Mouse (Mus musculus): ENCODE data around the gene Sfn.

Gene Sfn

DNA sequence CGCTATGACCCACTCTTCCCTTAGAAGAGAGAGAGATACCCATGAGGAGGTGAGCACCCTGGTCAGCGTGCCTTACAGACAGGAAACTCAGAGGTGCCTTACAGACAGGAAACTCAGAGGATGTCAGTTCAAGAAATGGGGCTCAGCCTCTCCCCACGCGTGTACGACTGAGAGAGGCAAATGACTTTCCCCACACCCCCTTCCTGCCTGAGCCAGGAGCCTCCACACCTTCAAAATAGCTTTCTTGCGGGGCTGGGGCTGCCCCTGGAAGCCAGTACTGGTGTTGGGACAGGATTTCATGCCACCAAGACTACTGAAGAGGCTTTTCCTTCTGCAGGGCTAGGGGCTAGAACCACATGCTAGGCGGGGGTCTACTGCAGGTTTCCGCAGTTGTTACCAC, 18.7 kb upstream of the Sfn start:
- no peak for DNase-seq (ENCODE audit: low read depth, low spot score)

GRCm38 (mm10) chr4:133619473-133620136, 17.6 kb upstream of the Sfn start:
- no peak for DNase-seq (ENCODE audit: low read depth, low spot score)

DNA sequence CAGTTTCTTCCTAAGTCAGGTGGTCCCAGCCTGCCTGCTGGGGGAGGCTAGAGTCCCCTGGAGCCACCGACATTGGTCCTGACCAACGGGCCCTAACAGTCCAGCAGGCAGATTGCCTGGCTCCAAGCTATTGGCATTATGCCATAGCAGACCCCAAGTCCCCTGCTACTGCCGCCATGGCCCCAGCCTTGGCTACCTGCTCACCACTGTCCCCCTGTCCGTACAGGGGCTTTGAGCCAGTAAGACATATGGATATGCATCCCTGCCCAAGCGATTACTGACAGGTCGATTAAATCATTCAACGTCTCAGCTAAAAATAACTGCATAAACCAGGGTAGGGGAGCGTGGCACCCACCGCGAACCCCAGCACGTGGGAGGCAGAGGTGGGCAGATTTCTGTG, 16.0 kb upstream of the Sfn start:
- no peak for DNase-seq (ENCODE audit: low read depth, low spot score)

DNA sequence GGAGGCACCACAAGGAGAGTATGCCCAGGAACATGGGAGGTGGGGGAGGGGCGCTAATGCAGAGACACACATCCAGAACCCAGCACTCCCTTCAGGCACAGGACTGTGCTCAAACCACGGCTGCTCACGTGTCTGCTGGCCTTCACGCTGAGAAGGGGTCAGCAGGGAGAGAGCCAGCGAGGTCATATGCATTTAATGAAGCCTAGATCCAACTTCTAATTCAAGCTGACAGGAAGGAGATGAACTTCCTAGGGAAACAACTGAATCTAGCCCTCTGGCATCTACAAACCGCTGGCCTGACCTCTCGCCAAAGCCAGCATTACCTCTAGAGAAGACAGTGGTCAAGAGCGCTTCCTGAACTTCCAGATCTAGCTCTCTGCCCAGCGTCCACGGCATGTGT, 13.4 kb upstream of the Sfn start:
- no peak for DNase-seq (ENCODE audit: low read depth, low spot score)

GRCm38 (mm10) chr4:133614274-133614761, 12.3 kb upstream of the Sfn start:
- no peak for DNase-seq (ENCODE audit: low read depth, low spot score)

- no peak for DNase-seq (ENCODE audit: low read depth, low spot score)
These were observed 11.9 kb upstream of the Sfn start for GRCm38 (mm10) chr4:133613867-133614266.

DNA sequence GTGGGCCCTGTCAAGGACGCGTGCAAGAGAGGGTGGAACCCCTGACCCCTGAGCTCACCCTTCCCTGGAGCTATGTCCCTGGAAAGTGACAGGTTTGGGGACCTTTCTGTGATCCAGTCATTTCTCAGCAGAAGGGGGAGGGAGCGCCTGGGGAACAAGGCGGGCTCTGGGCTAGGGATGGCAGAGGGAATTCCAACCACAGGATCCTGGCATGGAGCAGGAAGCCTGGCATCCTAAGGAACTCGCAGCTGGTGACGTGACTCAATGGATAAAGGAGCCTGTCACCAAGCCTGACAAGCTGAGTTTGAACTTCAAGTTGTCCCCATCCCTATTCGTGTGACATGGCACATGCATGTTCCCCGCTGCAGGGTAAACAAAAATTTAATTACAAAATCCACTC, 11.1 kb upstream of the Sfn start:
- no peak for DNase-seq (ENCODE audit: low read depth, low spot score)

- DNase-seq (ENCODE audit: low read depth, low spot score) = no peak
These were observed 10.4 kb upstream of the Sfn start for GRCm38 (mm10) chr4:133612416-133612815.

DNA sequence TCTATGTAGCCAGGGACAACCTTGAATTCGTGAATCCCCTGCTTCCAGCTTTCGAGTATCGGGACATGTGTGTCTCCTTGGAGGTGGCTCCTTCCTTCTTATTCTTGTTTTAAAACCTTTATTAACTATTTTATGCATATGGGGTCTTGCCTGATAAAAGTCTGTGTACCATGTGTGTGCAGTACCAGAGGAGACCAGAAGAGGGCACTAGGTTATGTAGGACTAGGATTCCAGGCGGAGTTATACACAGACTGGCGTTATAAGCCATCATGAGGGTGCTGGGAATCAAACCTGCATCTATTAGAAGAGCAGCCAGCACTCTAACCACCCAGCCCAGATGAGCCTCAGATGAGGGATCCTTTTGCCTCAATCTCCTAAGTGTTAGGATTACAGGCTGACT, 9.8 kb upstream of the Sfn start:
- DNase-seq (ENCODE audit: low read depth, low spot score) = no peak

GRCm38 (mm10) chr4:133609719-133610118, 7.8 kb upstream of the Sfn start:
- DNase-seq (ENCODE audit: low read depth, low spot score) = peak; percentile 61

DNA sequence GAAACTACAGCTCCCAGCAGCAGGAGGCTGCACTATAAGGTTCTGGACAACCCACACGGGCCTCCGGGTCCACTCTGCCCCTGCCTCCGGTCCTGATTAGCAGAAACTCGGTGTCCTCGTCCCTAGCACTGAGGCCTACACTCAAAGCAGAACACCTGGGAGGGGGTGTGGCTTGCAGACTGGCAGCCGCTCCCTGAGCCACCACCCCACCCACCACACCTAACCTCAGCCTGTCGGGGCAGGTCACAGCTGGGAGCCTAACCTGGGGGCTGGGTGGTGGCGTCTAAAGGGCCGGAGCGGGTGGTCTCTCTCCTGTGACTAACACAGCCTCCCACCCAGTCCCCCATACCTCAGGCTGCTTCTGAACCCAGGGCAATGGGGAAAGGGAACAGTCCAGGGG, 5.3 kb upstream of the Sfn start:
- no peak for DNase-seq (ENCODE audit: low read depth, low spot score)

DNA sequence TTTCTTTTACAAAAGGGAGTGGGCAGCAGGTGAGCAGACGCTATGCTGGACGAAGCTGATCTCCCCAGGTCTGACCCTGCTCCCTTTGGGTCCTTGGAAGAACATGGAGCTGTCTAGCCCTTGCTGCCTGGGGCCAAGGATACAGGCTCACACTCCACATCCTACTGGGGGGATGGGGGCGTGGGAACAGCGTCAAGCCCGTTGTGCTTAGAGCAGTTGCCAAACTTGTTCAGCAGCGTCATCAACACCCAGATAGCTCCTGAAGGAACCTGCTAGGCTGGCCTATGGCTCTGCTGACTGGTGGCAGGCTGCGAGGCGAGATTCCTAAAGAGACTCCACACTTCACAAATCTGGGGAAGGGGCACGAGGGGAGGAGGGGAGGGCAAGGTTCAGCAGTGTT, 3.4 kb upstream of the Sfn start:
- DNase-seq (ENCODE audit: low read depth, low spot score) = no peak

DNA sequence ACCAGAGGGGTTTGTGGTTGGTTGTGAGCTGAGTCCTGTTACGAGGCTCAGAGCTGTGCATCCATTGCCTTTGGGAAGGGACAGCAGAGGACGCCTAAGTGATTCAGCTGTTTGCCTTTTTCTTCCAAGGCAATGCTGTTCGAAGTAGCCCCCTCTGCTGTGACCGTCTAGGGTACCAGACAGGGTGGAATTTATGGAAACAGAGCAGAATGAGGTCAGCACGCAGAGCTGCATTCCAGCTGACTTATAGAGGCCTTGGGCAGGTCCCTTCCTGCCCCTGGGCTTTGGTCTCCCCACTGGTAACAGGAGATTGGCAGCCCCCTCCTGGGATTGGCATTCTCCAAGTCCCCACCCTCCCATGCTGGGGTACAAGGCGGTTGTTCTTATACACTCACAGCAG, 2.9 kb upstream of the Sfn start:
- DNase-seq (ENCODE audit: low read depth, low spot score) = no peak

GRCm38 (mm10) chr4:133604175-133604574, 2.2 kb upstream of the Sfn start:
- no peak for DNase-seq (ENCODE audit: low read depth, low spot score)

DNA sequence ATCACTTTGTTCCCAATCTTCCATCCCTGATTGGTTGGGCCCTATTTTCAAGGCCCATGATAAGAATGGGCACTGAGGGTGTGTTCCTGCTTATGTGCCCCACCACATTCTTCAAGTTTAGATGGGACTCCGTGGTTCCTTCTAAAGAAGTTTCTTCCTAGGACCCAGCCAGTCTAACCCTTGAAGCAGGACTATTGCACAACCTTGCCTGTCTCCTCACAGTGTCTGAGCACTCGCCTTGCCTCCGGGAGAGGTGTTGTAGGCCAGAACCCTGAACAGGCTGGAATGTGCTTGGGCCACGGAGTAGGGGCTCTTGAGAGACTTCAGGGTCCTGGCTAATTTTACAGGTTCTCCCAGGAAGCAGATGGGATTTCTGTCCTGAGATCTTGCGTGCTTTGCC, 1.1 kb upstream of the Sfn start:
- DNase-seq (ENCODE audit: low read depth, low spot score) = no peak

DNA sequence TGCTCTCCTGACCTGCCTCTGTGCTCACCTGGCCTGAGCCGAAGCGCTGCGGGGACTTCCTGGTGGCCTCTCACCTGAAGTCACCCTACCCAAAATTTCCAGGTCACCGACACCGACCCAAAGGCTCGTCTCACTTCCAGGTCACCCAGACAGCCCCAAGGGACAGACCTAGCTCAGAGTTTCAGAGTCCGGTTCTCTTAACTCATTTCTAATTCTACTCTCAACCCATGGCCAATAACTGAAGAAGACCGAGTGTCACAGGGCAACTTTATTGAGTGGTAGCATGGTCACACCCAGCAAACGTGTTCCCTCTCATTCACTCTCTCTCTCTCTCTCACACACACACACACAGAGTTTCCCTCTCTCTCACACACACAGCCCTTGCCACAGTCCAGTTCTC, 1.7 kb downstream of the Sfn start:
- no peak for DNase-seq (ENCODE audit: low read depth, low spot score)

DNA sequence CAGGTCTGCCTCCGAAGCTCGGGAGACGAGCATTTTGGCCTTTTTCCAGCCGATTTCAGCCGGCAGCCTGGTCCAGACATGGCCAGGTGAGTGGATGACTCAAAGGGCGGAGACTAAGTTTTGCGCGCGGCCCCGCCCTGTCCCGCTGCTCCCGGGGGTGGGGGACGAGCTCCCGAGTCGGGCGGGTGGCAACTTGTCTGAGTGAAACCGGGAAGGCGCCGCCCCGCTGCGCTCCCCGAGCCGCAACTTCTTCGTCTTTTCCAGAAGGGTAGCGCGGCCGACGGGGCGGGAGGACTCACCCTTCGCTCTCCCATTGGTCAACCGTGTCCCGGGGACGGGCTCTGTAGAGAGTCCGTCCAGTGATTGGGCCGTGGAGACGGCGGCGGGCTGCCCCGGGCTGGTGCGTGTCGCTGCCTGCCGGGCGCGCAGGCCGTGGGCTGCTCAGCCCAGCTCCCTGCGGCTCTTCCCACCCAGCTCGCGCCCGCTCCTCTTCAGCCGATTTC, 2.3 kb downstream of the Sfn start:
- DNase-seq (ENCODE audit: low read depth, low spot score) = peak; percentile 80

GRCm38 (mm10) chr4:133599116-133599515, 2.9 kb downstream of the Sfn start:
- DNase-seq (ENCODE audit: low read depth, low spot score) = no peak

- DNase-seq (ENCODE audit: low read depth, low spot score) = no peak
These were observed 3.4 kb downstream of the Sfn start for GRCm38 (mm10) chr4:133598616-133599015.

- no peak for DNase-seq (ENCODE audit: low read depth, low spot score)
These were observed 5.9 kb downstream of the Sfn start for GRCm38 (mm10) chr4:133596084-133596483.

- no peak for DNase-seq (ENCODE audit: low read depth, low spot score)
These were observed 6.4 kb downstream of the Sfn start for GRCm38 (mm10) chr4:133595538-133595937.

- peak; percentile 62 for DNase-seq (ENCODE audit: low read depth, low spot score)
These were observed 9.4 kb downstream of the Sfn start for GRCm38 (mm10) chr4:133592570-133592969.

- DNase-seq (ENCODE audit: low read depth, low spot score) = peak; percentile 78
These were observed 17.7 kb downstream of the Sfn start, which contains the start of gene Gpn2 for GRCm38 (mm10) chr4:133584059-133584951. Gene Gpn2 (plus strand): TSS chr4:133584362.
